Mouse (Mus musculus) bone marrow macrophage, adult 2 months (primary cell): ENCODE data around the gene Zfp541.

Experiments used
- CTCF ChIP-seq: IDR thresholded peaks from 2 replicates; pipeline ENCODE4 v1.5.1; 2012; ENCODE audit warnings: low read depth, mild to moderate bottlenecking, low read length, moderate library complexity
- POLR2A ChIP-seq: IDR thresholded peaks from 2 replicates; pipeline ENCODE4 v1.6.1; 2012; ENCODE audit warnings: mild to moderate bottlenecking, low read depth, low read length, borderline replicate concordance

- TF ChIP-seq POLR2A (no peak), CTCF (no peak)
Measured at GRCm38 (mm10) chr7:16104611-16105388, 43.2 kb downstream of the Zfp541 start.
